Mouse (Mus musculus) heart, postnatal 0 days (tissue): ENCODE data around the gene Atp5g2.

Experiments used
- CTCF ChIP-seq: IDR thresholded peaks from 2 replicates; pipeline ENCODE4 v1.5.1; 2016; ENCODE audit warnings: antibody characterized with exemption, control low read depth, low read depth
- EP300 ChIP-seq: IDR thresholded peaks from 2 replicates; pipeline ENCODE4 v1.6.1; 2016; ENCODE audit warnings: antibody characterized with exemption, low read depth

DNA sequence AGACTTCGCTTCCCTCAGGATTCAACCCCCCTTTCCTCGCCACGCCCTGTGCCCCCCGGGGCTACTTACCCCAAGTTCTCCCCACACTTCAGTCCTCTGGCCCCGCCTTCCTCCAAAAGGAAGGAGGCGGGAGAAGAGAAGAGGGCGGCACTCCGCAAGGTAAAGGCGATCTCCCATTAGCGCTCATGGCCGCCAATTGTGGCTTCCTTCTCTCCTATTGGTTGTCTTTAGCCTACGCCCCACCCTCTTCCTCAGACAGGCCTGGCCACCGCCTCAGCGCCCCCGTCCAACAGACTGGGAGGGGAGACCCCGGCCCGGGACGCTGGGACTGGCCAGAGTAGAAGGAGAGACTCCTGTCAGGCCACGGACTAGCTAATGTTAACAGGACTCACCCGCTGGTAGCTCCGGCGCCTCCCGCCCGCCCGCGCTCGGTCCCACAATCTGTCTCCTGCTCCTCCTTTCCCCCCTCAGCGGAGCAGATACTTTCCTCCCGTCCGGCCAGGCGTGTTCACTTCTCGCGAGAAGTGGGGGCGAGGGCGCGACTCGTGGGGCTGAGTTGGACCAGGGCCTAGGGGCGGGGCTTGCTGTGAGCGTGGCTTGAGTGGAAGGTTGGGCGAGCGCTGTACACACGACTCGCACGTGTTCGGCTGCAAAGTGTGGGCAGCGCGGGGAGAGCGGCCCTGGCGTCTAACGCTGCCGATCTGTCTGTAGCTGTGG, 47.0 kb downstream of the Atp5g2 start, which contains the start of the genes Gm28047 and Atf7:
- TF ChIP-seq CTCF (no peak), EP300 (peak; percentile 55; the same call in 1 of the 2 replicates)
